Mouse (Mus musculus) fat pad, adult 2 months (tissue): ENCODE data around the gene Capn8.

Experiments
- DNase-seq: peaks from one replicate; pipeline ENCODE4 v3.0.0-alpha.2; 2011; ENCODE audit warnings: low read depth, low spot score; ENCODE audit errors: extremely low read depth

The Capn8 gene

DNA sequence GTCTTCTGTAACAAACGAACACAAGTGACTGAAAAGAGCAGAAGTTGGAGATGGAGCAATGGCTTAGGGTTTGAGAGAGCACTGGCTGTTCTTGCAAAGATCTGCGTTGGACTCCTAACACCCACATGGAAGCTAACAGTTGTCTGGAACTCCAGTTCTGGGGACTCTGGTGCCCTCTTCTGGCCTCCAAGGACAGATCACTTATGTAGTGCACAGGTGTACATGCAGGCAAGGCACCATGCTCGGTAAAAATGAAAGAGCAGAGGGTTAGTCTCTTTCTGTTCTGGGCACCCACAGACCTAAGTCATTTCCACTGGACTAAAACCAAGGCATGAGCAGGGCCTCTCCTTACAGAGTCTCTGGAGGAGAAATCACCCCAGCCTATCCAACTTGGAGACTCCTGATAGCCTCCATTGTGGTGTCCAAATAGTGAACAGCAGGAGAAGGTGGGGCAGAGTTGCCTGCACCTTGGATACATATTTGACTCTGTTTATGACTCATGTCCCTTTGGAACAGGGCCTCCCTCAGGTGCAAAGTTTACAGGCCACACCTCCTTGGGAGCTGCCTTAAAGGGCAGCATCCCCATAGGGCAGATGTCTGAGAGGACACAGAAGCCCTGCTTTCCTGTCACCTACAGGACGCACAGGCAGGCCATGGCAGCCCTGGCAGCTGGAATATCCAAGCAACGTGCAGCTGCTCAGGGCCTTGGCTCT lies at the start of gene Capn8:
TSS of gene Capn8 (plus strand) at position 600 of the 713 bp plus-strand sequence.
- no peak for DNase-seq

DNA sequence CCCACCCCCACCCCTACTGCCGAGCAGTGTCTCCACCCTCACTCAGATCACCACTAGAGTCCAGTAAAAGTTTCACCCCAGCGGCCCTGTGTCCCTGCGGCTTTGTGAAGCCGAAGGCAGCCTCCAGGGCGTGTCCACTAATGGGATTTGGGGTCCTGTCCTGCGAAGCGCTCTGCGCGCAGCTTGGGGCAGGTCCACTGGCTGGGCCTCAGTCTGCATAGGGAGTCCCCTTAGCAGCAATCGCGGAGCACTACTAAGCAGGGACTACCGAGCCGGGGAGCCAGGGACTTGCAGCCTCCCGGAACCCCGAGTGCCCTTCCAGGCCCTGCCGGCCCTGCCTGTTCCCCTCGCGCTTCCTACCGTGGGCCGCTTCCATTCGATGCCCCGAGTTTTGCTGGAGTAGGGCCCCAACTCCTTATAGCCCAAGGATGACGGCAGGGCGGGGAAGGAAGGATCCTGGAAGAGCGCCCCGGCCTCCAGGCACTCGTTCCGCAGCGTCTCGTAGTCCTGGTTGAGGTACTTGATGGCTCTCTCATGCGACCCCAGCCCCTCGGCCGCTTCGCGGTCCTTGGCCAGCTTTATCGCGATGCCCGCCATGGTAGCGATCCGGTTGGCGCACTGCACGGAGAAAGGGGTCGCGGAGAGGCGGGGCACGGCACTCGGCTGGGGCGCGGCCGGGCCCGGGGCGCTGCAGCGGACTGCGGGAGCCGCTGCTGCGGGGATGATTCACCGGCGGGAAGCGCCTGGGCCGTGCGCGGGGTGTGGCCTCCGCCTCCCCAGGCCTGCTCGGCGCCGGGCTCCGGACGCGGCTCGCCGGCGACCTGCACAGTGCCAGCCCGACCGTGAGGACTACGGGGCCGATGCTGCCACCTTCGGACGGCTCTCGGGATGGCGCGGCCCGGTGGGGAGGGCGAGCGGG lies 47.8 kb upstream of the Capn8 start, which contains the start of gene Capn2:
TSS of gene Capn2 (minus strand) at position 851 of the 919 bp plus-strand sequence.
- no peak for DNase-seq

DNA sequence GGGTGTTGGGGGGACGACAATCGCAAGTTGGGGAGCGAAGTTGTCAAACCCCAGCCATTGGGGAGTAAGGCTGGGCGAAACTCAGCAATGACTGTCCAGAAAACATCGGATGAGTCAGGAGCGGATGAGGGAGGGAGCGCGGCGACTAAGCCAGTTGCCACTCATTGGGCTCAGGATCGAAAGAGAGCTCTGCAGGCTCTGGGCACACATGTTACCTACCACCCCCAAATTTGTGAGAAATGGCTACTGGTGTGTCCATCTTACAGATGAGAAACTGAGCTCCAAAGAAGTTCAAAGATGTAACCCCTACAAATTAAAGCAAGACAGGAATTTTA lies 47.2 kb upstream of the Capn8 start:
- no peak for DNase-seq

DNA sequence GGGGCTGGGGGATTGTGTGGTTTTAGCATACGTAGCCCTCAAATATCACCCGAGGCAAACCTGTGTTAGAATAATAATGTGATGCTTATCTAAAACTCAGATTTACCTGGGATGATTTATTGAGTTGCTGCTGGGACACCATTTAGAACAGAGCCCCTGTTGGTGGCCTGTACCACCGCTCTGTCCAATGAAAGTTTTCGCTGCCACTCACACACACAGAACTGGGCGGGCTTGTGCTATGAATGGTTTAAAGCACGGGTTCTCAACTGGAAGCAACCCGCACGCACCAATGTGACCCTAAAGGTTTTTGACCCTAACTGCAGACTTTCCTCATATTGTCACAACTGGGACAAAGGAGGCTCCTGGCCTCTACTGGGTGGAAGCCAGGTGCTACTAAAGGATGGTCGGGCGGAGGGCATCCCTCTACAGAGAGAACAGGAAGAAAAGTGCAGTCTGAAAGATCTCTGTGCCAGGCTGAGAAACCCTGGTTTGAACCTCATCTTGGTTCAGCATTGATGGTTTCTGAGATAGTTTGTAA lies 46.6 kb upstream of the Capn8 start:
- no peak for DNase-seq

DNA sequence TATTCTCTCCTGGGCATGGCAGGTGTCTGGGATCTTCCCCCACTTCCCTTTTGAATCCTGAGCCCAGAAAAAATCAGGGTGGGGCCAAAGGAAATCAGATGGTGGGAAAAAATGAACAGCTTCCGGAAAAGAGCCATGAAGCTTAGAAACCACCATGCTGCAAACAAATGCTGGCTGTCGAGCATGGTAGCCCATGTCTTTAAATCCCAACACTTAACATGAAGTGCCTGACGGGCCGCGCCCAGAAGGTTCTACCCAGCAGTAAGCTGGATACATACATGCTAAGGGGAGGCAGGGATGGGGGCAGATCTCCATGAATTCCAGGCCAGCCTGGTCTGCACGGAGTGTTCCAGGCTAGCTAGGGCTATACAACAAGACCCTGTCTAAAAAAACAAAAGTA lies 46.0 kb upstream of the Capn8 start:
- no peak for DNase-seq

DNA sequence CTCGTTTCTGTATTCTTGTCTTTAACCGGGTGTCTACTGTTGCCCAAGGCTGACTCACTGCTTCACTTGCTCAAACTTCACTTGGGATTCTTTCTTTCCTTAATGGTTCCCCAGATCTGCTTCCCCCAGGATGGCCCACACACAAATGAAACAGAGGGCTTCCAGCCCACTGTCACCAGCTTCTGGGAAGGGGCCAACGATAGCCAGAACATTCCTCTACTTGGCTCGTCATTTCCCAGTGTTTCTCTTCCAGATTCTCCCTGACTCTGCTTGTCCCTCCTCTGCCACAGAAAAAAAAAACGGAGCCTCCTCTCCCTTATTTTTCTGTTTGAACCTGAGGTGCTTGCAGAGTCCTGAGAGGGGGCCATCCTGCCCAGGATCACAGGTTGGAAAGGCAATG lies 45.5 kb upstream of the Capn8 start:
- no peak for DNase-seq

DNA sequence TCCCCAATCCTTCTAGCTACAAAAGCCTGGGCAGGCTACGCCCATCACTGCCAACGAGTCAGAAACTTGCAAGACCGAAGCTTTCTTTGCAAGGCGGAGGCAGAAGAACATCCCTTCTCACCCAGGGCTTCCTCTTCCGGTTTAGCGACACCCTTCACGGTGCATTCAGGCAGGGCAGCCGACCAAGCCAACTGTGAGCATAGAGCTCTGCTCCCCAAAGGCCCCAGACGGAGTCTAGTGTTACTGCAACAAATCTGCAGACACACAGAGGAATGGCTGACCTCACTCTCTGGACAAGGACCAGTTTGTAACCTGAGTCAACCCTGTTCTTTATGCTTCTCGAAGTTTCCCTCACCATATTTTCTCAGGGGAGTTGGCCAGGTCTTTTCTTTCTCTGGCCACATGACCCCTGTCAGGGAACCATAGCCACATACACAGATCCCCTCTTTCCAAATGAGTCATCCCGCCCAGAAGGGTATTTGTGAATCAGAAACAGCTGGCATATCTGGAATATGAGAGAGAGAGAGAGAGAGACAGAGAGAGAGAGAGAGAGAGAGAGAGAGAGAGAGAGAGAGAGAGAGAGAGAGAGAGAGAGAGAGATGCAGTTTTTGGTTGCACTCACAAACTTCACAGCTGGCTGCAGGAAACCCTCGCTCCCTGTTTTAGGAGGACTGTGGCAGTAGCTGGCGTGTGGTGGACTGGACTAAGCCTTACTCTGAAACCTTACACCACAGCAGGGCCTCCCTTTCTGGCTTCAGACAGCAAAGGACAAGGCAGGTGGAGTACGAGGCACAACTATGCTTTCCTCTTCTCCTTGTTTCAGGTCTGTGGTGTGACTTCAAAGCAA lies 44.5 kb upstream of the Capn8 start:
- DNase-seq: no peak

DNA sequence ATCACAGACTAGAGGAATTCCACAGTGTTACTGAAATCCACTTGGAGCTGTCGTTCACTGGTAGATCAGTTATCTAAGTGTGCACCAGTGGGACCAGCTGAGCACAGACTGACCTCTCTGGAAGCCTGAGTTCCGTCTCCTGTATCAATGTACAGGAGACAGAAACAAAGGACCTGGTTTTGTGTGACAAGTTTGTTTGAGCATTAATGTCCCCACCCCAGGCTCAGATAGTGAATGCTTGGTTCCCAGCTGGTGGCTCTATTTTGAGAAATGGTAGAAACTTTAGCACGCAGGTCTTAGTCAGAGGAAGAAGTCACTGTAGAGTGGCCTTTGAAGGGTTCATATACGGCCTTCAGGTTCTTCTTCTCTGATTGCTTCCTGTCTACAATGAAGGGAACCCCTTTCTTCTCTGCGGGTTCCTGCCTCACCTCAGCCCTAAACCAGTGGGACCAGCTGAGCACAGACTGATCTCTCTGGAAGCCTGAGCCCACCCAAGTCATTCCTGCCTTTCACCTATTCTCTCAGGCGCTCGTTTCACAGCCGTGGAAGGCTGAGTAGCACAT lies 43.8 kb upstream of the Capn8 start:
- DNase-seq: no peak

DNA sequence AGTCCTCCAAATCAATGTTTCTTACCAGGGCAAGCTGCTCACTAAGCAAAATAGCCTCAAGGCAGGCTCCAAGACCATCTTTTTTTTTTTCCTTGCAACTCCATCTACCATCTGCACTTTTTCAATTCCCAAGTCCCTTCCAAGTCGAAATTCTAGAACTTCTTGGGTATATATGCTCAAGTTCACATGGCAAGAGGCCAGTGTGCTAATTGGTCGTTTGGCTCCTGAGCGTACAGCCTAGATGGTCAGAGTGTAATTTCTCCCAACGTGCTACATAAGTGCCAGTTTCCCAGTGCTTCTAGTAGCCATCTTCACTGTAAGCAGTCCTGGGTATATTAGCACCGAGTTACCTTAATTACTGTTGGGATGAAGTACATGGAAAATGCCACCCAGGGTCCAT lies 41.8 kb upstream of the Capn8 start:
- DNase-seq: no peak

DNA sequence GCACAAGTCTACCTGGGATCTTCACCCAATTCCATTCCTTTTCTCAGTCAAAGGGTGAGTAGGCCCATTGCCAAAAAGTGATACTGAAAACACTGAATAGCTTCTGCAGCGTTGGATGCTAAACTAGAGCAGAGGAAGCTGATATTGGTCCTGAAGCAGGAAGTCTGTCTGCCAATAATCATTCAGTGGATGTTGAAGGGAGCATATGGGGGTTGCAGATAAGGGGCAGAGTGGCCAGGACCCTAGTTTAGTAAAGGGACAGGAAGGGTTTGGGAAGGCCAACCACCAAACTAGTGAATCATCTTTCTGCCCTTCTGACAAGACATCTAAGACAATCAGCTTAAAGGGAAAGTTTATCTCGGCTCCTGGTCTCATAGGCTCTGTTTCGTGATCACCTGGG lies 41.1 kb upstream of the Capn8 start:
- no peak for DNase-seq

DNA sequence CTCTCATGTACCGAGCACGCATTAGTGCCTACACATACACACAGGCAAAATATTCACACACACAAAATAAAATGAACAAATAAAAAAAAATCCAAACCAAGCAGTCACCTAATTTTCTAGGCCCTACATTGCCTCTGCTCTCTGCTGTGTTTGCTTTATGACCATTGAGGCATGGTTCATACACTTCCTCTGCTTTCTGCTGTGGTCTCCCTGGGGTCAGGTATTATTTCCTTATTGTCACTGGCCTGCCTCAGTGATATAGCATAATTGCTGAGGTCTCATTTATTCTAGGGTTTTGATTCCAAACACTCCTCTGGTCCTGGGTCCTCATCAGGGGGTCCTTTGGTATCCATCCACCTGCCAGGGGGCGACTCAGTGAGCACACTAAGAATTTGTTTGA lies 39.2 kb upstream of the Capn8 start:
- no peak for DNase-seq

DNA sequence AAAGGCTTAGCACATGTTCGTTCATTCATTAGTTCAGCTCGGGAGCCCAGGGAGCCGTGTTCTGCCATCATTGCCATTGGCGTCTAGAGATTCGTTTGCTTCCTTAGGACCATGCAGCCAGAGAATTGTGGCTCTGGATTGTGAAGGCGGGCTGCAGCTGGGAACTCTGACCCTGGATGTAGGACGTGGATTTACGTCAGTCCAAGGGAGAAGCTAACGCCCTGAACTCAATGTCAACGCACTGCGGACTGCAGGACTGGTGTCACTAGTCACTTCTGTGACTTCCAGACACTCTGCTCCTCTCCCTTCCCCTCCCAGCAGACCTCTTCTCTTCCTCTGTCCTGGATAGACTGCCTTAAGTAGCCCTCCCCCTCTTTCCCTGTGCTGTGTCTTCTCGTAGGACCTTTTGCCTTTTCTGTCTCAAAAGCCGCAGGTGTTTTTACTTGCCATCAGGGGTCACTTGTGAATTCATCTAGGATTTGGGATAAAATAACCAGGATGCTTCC lies 37.5 kb upstream of the Capn8 start:
- no peak for DNase-seq

DNA sequence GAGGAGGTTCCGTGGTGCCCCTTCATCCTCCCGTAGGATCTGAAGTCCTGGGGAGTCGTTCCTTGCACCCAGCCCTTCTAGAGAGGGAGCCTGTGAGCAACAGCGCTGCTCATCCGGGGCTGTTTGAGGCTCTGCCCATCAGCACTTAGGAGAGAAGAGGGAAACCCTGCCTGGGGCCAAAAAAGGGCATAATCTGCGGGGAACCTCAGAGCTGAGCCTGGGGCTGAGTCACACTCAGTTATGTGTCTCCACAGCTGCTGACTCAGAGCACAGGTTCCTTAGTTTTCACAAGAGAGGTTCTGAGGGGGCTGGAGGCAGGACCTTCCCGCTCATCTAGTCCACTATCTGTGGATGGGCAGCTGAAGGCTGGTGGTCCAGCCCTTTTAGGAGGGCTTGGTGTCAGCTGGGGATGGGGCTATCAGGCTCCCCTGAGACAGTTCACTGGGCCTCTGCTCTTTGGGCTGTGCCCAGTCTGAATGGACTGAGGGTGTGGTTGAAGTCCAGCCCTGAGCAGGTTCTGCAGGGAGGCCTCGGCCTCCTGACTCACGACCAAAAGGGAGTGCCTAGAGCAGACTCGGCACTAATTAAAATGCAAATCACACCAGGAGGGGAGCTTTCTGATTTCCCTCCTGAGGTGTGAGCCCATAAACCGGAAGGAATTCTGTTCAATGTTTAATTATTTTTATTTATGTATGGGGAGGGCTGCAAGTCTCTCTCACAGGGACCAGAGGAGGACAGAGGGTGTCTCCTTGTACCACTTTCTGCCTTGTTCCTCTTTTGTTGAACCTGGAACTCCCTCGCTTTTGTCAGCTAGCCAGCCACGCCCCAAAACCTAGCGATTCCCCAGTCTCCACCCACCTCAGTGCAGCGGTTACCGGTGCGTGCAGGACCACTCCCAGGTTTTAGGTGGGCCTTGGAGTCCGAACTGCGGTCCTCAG lies 36.6 kb upstream of the Capn8 start:
- no peak for DNase-seq

DNA sequence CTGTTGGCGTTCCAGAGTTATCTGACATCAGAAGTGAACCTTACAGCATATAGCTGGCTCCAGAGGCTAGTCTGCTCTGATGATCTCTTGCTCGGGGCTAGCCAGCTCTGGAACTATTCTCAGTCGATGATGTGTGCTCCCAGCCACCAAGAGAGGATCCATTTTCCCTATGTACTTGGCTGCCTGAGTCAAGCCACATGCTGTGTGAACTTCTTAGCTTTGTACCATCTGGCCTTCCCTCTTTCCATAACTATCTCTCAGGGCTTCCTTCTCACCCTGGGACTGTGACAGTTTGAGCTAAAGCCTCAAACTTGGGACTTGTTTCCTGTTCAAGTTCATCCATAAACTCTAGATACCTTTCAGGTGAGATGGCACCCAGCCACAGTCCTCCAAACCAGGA lies 31.2 kb upstream of the Capn8 start:
- DNase-seq: no peak

DNA sequence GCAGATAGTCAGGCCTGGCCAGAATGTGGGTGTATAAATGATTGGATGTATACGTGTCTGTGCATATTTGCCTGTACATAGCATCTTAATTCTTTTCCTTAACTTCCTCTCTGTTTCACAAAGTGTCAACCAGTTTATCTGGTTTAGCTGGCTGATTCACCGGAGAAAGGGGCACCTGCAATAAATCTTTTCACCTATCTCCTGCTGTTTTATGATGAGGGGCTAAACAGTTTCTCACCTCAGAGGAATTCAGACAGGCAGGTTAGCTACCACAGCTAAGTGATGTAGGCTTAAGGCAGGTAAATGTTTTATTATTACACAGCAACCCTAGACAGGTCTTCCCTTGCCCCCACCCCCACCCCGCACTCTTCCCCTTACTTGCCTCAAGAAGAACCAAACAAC lies 29.7 kb upstream of the Capn8 start:
- no peak for DNase-seq

DNA sequence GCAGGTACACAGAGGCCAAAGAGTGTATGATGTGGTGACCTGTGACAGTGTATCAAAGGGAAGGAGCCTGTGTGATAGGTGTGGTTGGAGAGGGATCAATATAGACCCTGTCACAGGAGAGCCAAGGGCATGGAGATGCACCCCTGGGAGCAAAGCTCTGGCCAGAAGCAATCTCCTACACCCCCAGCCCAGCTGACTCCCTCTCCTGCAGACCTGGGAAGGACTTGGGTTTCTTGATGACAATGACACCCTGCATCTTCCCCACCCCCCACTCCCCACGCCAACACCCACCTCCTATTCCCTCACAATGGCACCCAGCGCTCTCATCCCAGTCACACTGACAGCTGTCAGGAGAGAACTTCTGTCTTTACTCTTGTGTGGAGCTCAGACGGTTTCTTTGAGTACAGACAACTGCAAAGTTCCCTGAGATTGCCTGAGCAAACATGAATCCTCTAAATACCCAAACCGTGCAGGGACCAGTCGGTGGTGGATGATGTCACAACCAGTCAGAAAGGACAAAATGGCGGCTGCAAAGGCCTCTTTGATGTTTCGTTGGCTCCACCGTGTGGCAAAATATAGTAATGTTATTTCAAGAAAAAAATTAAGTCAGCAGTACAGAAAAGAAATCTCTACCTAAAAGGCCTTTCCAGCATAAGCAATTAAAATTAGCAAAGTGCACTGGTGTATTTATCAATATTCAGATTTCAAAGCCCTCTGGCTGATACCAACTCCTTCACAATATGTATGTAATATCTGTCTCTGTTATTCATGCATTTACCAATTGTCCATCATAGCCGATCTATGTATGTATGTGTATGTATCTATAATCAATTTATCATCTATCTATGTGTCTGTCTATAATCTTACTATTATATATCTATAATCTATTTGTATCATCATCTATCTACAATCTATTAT lies 25.5 kb upstream of the Capn8 start:
- no peak for DNase-seq

DNA sequence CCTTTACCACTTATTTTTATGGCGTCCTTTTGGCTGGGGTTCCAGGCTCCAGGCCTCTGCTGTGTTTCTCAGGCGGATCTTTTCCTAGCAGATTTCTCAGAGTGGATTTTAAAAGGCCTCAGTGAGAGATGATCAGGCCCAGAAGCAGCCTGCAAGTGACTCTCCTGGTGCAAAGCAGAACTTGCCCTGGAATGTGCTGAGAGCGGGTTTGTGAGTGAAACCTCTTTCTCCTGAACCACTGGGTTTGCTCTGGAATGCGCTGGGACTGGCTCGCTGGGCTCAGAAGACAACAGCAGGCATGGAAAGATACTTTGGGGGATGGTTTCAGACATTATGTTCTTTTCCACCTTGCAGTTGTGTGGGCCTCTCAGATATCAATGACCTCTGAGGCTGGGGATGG lies 22.7 kb upstream of the Capn8 start:
- DNase-seq: no peak

DNA sequence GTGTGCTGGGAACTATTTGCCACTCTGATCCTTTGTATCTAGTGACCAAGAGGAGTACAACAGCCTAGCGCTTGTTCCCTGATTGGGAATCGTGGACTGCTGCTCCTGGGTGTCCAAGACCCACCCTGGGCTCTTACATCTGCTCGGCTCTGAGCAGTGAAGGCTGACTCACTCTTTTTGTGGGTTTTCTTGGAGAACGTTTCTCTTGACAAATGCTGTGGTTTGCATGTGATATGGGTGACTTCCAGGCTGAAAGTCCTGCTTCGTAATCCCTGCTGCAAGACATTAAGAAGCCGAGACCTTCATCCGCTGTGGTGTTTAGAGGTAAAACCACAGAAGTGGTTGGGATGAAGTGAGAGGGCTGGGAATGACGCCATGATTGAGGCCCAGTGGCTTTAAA lies 21.7 kb upstream of the Capn8 start:
- DNase-seq: no peak

DNA sequence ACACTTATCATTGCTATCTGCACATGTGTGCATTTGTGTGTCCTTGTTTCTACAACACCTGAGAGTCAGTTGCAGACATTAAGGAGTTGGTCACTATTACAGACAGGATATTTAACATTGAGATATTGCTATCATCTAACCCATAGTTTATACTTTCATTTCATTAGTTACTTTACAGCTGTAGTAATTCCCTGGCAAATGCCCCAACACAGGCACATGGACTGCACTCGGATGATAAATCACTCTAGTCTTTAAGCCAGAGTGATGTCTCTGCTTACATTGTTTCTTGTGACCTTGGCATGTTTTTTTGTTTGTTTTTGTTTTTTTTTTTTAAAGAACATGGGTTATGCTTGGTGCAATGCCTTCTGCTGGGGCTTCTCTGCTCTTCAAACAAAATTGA lies 20.9 kb upstream of the Capn8 start:
- DNase-seq: no peak
